Mouse (Mus musculus) limb, embryonic 15.5 days (tissue): ENCODE data around the gene Rnf169. TPM values are rescaled to one million over a fixed set of nuclear protein-coding genes. Genes with fewer than 3 reads are reported as not detected.

Experiments used
- ATAC-seq: fragments of 200-750 bp; cut with Nextera tagmentation; 2 replicates; pipeline ENCODE4 v1.8.0; 2017; ENCODE audit warnings: low read depth, moderate TSS enrichment; ENCODE audit not compliant: insufficient number of reproducible peaks, low FRiP score, low TSS enrichment
- H3K27ac ChIP-seq: fragments of 300-500 bp; sonication (generic); 2 replicates; pipeline ENCODE4 v1.5.1; 2015; ENCODE audit warnings: moderate library complexity, mild to moderate bottlenecking, inconsistent platforms
- H3K27me3 ChIP-seq: fragments of 300-500 bp; sonication (generic); 2 replicates; pipeline ENCODE4 v1.6.1; 2015; ENCODE audit warnings: inconsistent platforms
- H3K36me3 ChIP-seq: fragments of 300-500 bp; sonication (generic); 2 replicates; pipeline ENCODE4 v1.6.1; 2015; ENCODE audit warnings: inconsistent platforms
- H3K4me1 ChIP-seq: fragments of 300-500 bp; sonication (generic); 2 replicates; pipeline ENCODE4 v1.6.1; 2015; ENCODE audit warnings: inconsistent platforms
- H3K4me2 ChIP-seq: fragments of 300-500 bp; sonication (generic); 2 replicates; pipeline ENCODE4 v1.6.1; 2015; ENCODE audit warnings: mild to moderate bottlenecking, inconsistent platforms
- H3K4me3 ChIP-seq: fragments of 300-500 bp; sonication (generic); 2 replicates; pipeline ENCODE4 v1.5.1; 2015; ENCODE audit warnings: mild to moderate bottlenecking, inconsistent platforms
- H3K9ac ChIP-seq: fragments of 300-500 bp; sonication (generic); 2 replicates; pipeline ENCODE4 v1.6.1; 2015; ENCODE audit warnings: inconsistent platforms
- H3K9me3 ChIP-seq: fragments of 300-500 bp; sonication (generic); 2 replicates; pipeline ENCODE4 v1.6.1; 2016; ENCODE audit warnings: inconsistent platforms
- WGBS: fragments of 180-500 bp; shearing (Covaris S2); methylation state at CpG from one replicate; pipeline ENCODE4 v1.1.7; 2015; 5-methylcytosine and 5-hydroxymethylcytosine counted together
- polyA plus RNA-seq: library from polyadenylated mRNA; unstranded; fragments of >200 nt; fragmentation: Nextera tagmentation; extraction: Ambion mirVana; gene quantifications from 2 replicates; pipeline ENCODE4 v1.2.1, GENCODE M21; 2015

Gene Rnf169
- polyA plus RNA-seq, 1 experiment from 2014 or later = 5.4 TPM

GRCm38 (mm10) chr7:100003781-100004180 lies 23.5 kb upstream of the Rnf169 start:
- no peaks in the 10 kb centered on the region for H3K9me3 ChIP-seq
- WGBS = 51% methylated on average over 9 of the region's 9 CpGs
- H3K9ac ChIP-seq = no peak overlapping the region
- H3K4me2 ChIP-seq = no peak overlapping the region
- no peak overlapping the region for H3K27ac ChIP-seq
- H3K4me1 ChIP-seq = peaks cover 13% of the 10 kb centered on the region; the same call in 1 of the 2 replicates
- H3K36me3 ChIP-seq = no peaks in the 10 kb centered on the region
- no peak for ATAC-seq
- peaks cover 49% of the 10 kb centered on the region for H3K27me3 ChIP-seq
- no peak overlapping the region for H3K4me3 ChIP-seq

- Histone ChIP-seq H3K4me1 (no peaks in the 10 kb centered on the region), H3K27ac (no peak overlapping the region), H3K27me3 (no peaks in the 10 kb centered on the region; the same call in 1 of the 2 replicates), H3K4me2 (no peak overlapping the region), H3K9me3 (no peaks in the 10 kb centered on the region), H3K4me3 (no peak overlapping the region), H3K9ac (no peak overlapping the region), H3K36me3 (no peaks in the 10 kb centered on the region)
- 75% methylated on average over 3 of the region's 3 CpGs for WGBS
- no peak for ATAC-seq
These were observed 18.4 kb upstream of the Rnf169 start for GRCm38 (mm10) chr7:99998668-99999067.

- Histone ChIP-seq H3K4me1 (no peaks in the 10 kb centered on the region), H3K4me3 (no peak overlapping the region), H3K9ac (no peak overlapping the region), H3K27ac (no peak overlapping the region), H3K36me3 (no peaks in the 10 kb centered on the region), H3K27me3 (no peaks in the 10 kb centered on the region), H3K4me2 (no peak overlapping the region), H3K9me3 (no peaks in the 10 kb centered on the region)
- WGBS = 74% methylated on average over 7 of the region's 7 CpGs
- ATAC-seq = no peak
These were observed 14.9 kb upstream of the Rnf169 start for GRCm38 (mm10) chr7:99995186-99995585.

- H3K27ac ChIP-seq = no peak overlapping the region
- no peak overlapping the region for H3K4me2 ChIP-seq
- WGBS = 77% methylated on average over 7 of the region's 7 CpGs
- H3K9ac ChIP-seq = no peak overlapping the region
- H3K36me3 ChIP-seq = no peaks in the 10 kb centered on the region
- no peak for ATAC-seq
- H3K9me3 ChIP-seq = no peaks in the 10 kb centered on the region
- H3K4me3 ChIP-seq = no peak overlapping the region
- H3K27me3 ChIP-seq = no peaks in the 10 kb centered on the region
- no peaks in the 10 kb centered on the region for H3K4me1 ChIP-seq
These were observed 12.9 kb upstream of the Rnf169 start for GRCm38 (mm10) chr7:99993159-99993558.

- no peak overlapping the region for H3K4me2 ChIP-seq
- ATAC-seq = no peak
- no peaks in the 10 kb centered on the region for H3K27me3 ChIP-seq
- H3K9ac ChIP-seq = no peak overlapping the region
- no peak overlapping the region for H3K4me3 ChIP-seq
- H3K27ac ChIP-seq = no peak overlapping the region
- H3K36me3 ChIP-seq = no peaks in the 10 kb centered on the region
- 83% methylated on average over 7 of the region's 8 CpGs for WGBS
- no peaks in the 10 kb centered on the region for H3K4me1 ChIP-seq
- no peaks in the 10 kb centered on the region for H3K9me3 ChIP-seq
These were observed 10.9 kb upstream of the Rnf169 start for GRCm38 (mm10) chr7:99990990-99991707.

GRCm38 (mm10) chr7:99989844-99990760 lies 9.9 kb upstream of the Rnf169 start:
- Histone ChIP-seq H3K4me2 (no peak overlapping the region), H3K4me3 (no peak overlapping the region), H3K9me3 (no peaks in the 10 kb centered on the region), H3K36me3 (no peaks in the 10 kb centered on the region), H3K27me3 (no peaks in the 10 kb centered on the region), H3K4me1 (no peaks in the 10 kb centered on the region), H3K27ac (no peak overlapping the region), H3K9ac (no peak overlapping the region)
- no peak for ATAC-seq
- WGBS = 53% methylated on average over 15 of the region's 15 CpGs

- H3K9me3 ChIP-seq = no peaks in the 10 kb centered on the region
- H3K4me1 ChIP-seq = no peaks in the 10 kb centered on the region
- ATAC-seq = no peak
- no peak overlapping the region for H3K9ac ChIP-seq
- no peak overlapping the region for H3K4me3 ChIP-seq
- H3K4me2 ChIP-seq = no peak overlapping the region
- H3K27me3 ChIP-seq = no peaks in the 10 kb centered on the region
- WGBS = 7% methylated on average over 4 of the region's 4 CpGs
- H3K27ac ChIP-seq = no peak overlapping the region
- H3K36me3 ChIP-seq = no peaks in the 10 kb centered on the region
These were observed 8.5 kb upstream of the Rnf169 start for GRCm38 (mm10) chr7:99988725-99989124.

- WGBS = 82% methylated on average over 13 of the region's 13 CpGs
- peaks cover 16% of the 10 kb centered on the region for H3K4me1 ChIP-seq
- no peak overlapping the region for H3K4me3 ChIP-seq
- H3K9ac ChIP-seq = no peak overlapping the region
- H3K27ac ChIP-seq = no peak overlapping the region
- no peaks in the 10 kb centered on the region for H3K36me3 ChIP-seq
- H3K9me3 ChIP-seq = no peaks in the 10 kb centered on the region
- no peaks in the 10 kb centered on the region for H3K27me3 ChIP-seq
- no peak overlapping the region for H3K4me2 ChIP-seq
- no peak for ATAC-seq
These were observed 2.3 kb upstream of the Rnf169 start for GRCm38 (mm10) chr7:99982256-99983242.

GRCm38 (mm10) chr7:99981311-99981710 lies 1.1 kb upstream of the Rnf169 start:
- ATAC-seq = no peak
- H3K36me3 ChIP-seq = no peaks in the 10 kb centered on the region
- H3K9me3 ChIP-seq = no peaks in the 10 kb centered on the region
- no peak overlapping the region for H3K9ac ChIP-seq
- no peak overlapping the region for H3K4me2 ChIP-seq
- H3K27ac ChIP-seq = 0 out of 2 replicates have a peak overlapping the region, but pooled peaks have one; percentile 63
- peaks cover 16% of the 10 kb centered on the region for H3K4me1 ChIP-seq
- WGBS = 8% methylated on average over 2 of the region's 2 CpGs
- H3K4me3 ChIP-seq = no peak overlapping the region
- H3K27me3 ChIP-seq = no peaks in the 10 kb centered on the region

- Histone ChIP-seq H3K27ac (peak overlapping the region; percentile 96), H3K9ac (peak overlapping the region; percentile 91), H3K36me3 (no peaks in the 10 kb centered on the region), H3K4me3 (peak overlapping the region; percentile 99), H3K4me1 (peaks cover 19% of the 10 kb centered on the region), H3K27me3 (no peaks in the 10 kb centered on the region), H3K9me3 (no peaks in the 10 kb centered on the region), H3K4me2 (peak overlapping the region; percentile 68)
- under 1% methylated on average over 50 of the region's 51 CpGs for WGBS
- peak; percentile 64 for ATAC-seq
These were observed 609 bp downstream of the Rnf169 start for GRCm38 (mm10) chr7:99979546-99980131.

GRCm38 (mm10) chr7:99979081-99979480 lies 1.2 kb downstream of the Rnf169 start:
- Histone ChIP-seq H3K27me3 (no peaks in the 10 kb centered on the region), H3K4me1 (peaks cover 19% of the 10 kb centered on the region), H3K36me3 (no peaks in the 10 kb centered on the region), H3K4me2 (peak overlapping the region; percentile 68), H3K9me3 (no peaks in the 10 kb centered on the region), H3K27ac (peak overlapping the region; percentile 96), H3K9ac (peak overlapping the region; percentile 91), H3K4me3 (peak overlapping the region; percentile 99)
- WGBS = 4% methylated on average over 6 of the region's 6 CpGs
- no peak for ATAC-seq
